Mouse (Mus musculus) forebrain, embryonic 16.5 days (tissue): ENCODE measurements at regions not wholly inside any gene's neighbourhood (a gene's known extent, or its start where the extent isn't known, plus 50 kb on each side); places are given as distances from the start of the nearest gene placed in this dataset. TPM values are rescaled to one million over a fixed set of nuclear protein-coding genes. Genes with fewer than 3 reads are reported as not detected.

Experiments
- ATAC-seq: fragments of 200-750 bp; cut with Nextera tagmentation; 2 replicates; pipeline ENCODE4 v1.8.0; 2017; ENCODE audit warnings: mild to moderate bottlenecking, moderate library complexity
- H3K27ac ChIP-seq: fragments of 300-500 bp; sonication (generic); 2 replicates; pipeline ENCODE4 v1.5.1; 2014; ENCODE audit warnings: low read length, control low read depth
- H3K27me3 ChIP-seq: fragments of 300-500 bp; sonication (generic); replicated peaks from 2 replicates; pipeline ENCODE4 v1.6.1; 2014; ENCODE audit warnings: low read length; ENCODE audit not compliant: control insufficient read depth, insufficient read depth
- H3K36me3 ChIP-seq: fragments of 300-500 bp; sonication (generic); 2 replicates; pipeline ENCODE4 v1.6.1; 2014; ENCODE audit not compliant: control insufficient read depth, insufficient read depth
- H3K4me1 ChIP-seq: fragments of 300-500 bp; sonication (generic); replicated peaks from 2 replicates; pipeline ENCODE4 v1.6.1; 2014; ENCODE audit warnings: low read length; ENCODE audit not compliant: control insufficient read depth, insufficient read depth
- H3K4me2 ChIP-seq: fragments of 300-500 bp; sonication (generic); 2 replicates; pipeline ENCODE4 v1.6.1; 2014; ENCODE audit warnings: mild to moderate bottlenecking, low read length, control low read depth
- H3K4me3 ChIP-seq: fragments of 300-500 bp; sonication (generic); replicated peaks from 2 replicates; pipeline ENCODE4 v1.5.1; 2014; ENCODE audit warnings: mild to moderate bottlenecking, low read length, control low read depth
- H3K9ac ChIP-seq: fragments of 300-500 bp; sonication (generic); replicated peaks from 2 replicates; pipeline ENCODE4 v1.6.1; 2014; ENCODE audit warnings: low read depth, low read length, control low read depth
- H3K9me3 ChIP-seq: fragments of 300-500 bp; sonication (generic); 2 replicates; pipeline ENCODE4 v1.6.1; 2016; ENCODE audit warnings: low read length; ENCODE audit not compliant: control insufficient read depth
- WGBS: fragments of 180-500 bp; shearing (Covaris S2); extraction: QIAGEN DNeasy Blood & Tissue Kit; methylation state at CpG from one replicate; pipeline ENCODE4 v1.1.7; 2014; 5-methylcytosine and 5-hydroxymethylcytosine counted together
- microRNA-seq: library from miRNA; unstranded; fragments of <30 nt; microRNA quantifications from one replicate; pipeline ENCODE4, GENCODE M21; 2017

DNA sequence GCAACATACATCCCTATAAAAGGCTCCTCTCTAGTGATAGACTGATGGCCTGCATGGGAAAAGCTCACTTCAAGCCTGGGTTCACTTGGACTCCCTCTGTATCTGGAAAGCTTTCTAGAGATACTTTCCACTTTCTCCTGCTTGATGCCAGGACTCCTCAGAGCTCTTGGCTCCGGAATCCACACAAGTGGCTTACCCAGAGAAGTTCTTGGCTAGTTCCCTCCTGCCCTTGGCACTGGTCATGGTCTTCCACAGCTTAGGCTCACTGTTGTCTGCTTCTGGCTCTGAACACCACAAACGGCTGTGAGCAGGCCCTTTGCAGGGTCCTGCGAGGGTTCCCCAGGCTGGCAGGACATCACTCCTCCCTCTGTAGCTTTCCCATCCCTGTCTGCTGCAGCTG lies 54.1 kb upstream of the Adgra1 start:
- Histone ChIP-seq H3K4me2 (no peak overlapping the region), H3K4me3 (no peak overlapping the region), H3K4me1 (no peaks in the 10 kb centered on the region), H3K27me3 (no peaks in the 10 kb centered on the region), H3K27ac (no peak overlapping the region), H3K36me3 (no peaks in the 10 kb centered on the region), H3K9me3 (no peaks in the 10 kb centered on the region), H3K9ac (no peak overlapping the region)
- ATAC-seq: no peak
- 83% methylated on average over 3 of the region's 3 CpGs for WGBS

GRCm38 (mm10) chr7:139781513-139781912 lies 52.5 kb upstream of the Adgra1 start:
- no peak for ATAC-seq
- 95% methylated on average over 2 of the region's 2 CpGs for WGBS
- no peaks in the 10 kb centered on the region for H3K36me3 ChIP-seq

More at GRCm38 (mm10) chr7:139781513-139781912, 52.5 kb upstream of the Adgra1 start:
- Histone ChIP-seq H3K4me2 (no peak overlapping the region), H3K27me3 (no peaks in the 10 kb centered on the region), H3K9me3 (no peaks in the 10 kb centered on the region), H3K9ac (no peak overlapping the region), H3K4me1 (no peaks in the 10 kb centered on the region), H3K4me3 (no peak overlapping the region), H3K27ac (no peak overlapping the region)

Small RNA genes in the stretch of these regions (microRNA-seq; reads per million reads assigned to microRNA genes)
- gene Mir6401: not detected
